Mouse (Mus musculus): Measurements from ENCODE around the gene Btrc.
"Not testable (repeated sequence)": the region's sequence is repeated elsewhere in the genome, so short reads cannot be mapped to it uniquely, and the experiment has no call there.

Btrc gene

DNA sequence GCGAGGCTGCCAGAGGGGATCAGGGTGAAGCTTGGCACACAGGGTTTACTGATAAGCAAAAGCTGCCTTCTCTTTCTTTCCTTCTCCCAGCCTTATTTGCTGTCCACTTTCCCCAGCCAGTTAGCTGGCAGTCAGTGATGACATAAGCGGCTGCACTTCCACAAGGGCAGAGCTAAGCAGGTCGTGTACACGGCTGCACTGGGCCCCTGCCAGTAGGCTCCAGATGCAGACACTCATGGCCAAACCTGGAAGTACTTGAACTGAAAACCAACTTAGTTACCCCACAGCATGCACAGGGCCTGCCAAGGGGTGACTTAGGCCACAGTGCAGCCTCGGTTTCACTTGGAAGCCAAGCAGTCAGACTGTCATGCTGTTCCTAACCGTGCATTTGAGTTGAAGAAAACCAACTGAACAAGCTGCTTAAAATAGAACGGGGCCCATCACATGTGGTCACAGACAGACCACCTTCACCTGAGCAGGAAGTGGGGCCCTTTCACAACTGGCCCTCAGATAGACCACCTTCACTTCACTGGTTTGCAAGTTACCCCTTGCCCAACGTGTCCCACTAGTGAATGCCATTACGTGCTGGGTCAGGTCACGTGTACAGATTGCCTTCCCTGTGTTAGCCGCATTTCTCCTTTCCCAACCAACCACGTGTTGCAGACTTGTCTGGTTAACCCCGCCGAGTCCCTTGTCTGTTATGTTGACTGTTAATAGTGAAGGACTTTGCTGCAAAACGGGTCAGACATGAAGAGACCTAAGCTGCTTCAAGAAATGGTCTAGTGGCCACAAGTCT, 166.9 kb downstream of the Btrc start:
- no peak for DNase-seq (ENCODE audit: low read depth, low spot score)

DNA sequence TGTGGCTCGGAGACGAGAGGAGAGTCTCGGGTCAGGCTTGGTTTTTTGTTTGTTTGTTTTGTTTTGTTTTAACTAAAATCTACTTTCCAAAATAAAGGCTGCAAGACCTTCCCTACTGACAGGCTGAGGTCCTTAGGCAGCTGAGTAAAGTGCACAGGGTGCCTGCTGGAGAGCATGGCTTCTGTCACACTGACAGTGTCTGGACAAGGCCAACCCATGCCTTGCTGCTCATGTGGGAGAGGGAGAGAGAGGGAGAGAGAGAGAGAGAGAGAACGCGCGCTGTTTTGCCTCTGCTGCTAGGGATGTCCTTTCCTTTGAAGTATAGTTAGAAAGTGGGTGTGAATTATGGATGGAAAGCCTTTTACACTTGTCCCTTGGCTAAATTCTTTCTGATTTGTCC, 168.0 kb downstream of the Btrc start:
- DNase-seq (ENCODE audit: low read depth, low spot score), result no peak

DNA sequence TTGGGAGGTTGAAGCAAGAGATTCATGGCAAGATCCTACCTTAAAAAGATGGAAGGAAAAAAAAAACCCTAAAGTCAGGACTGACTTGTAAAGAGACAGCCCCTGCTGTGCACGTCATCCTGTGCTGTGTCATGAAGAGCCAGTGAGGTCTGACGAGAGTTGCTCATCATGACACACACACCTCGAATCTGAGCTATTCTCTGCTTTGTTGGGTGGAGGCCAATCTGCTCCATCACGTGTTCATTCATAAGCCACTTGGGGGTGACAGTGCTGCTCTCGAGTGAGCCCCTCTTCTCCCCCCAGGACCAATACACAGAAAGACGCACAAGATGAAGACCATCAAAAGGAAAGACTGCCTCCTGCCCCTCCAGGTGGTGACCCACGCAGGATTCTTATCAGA, 170.1 kb downstream of the Btrc start:
- DNase-seq (ENCODE audit: low read depth, low spot score), result no peak

DNA sequence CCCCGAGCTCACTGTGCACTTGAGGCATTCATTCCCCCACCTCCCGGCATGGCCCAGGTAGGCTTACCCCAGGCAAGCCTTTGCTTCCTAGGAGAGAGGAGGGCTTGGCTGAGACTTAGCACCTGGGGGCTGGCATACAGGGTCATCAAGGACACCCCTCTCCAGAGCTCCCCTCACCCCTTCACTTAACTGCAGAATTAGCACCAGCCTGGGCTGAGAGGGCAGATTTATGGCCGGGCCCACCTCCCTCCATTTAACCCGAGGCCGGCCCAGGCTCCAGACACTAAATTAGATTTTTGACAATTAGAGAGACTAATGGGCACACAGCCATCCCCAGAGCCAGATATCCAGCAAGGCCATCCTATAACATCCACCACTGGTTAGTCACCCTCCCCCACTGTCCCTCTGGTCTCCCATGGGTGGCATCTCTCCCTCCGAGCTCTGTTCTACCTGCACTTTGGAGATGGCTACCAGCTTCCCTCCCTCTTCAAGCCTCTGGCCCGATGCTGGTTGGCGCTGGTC, 171.7 kb downstream of the Btrc start:
- no peak for DNase-seq (ENCODE audit: low read depth, low spot score)

DNA sequence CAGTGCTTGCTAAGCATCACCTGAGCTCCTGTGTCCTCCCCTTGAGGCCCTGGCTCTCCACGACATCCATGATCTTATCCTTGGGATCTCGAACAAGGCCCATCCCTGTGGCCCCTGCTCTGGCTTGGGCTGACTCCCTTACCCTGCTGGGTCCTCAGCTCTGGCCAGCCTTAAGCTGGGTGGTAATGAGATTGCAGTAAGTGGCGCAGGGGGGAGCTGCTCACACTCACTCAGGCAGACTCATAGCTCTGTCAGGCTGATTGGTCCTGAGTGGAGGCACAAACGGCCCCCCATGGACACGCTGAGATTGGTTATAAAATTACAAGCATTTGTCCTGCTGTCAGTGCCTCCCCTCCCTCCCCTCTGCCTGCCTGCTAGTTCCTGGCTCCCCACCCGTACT, 172.4 kb downstream of the Btrc start:
- no peak for DNase-seq (ENCODE audit: low read depth, low spot score)

DNA sequence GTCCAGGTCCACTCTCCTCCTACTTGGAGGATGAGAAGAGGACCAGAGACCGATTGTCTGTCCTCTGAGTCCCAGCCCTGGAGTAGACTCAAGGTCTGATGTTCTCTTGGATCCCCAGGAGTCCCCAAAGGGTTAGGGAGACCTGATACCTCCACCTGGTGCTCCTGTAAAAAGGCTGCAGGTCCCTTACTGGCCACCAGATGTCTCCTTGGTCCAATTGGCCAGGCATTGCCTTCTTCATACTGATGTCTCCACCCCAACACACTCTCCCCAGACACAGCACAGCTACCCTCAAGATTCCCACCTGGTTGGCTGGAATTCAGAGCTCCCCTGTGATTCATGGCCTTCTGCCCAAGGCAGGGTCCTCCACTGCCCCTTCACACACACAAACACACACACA, 174.0 kb downstream of the Btrc start:
- no peak for DNase-seq (ENCODE audit: low read depth, low spot score)

DNA sequence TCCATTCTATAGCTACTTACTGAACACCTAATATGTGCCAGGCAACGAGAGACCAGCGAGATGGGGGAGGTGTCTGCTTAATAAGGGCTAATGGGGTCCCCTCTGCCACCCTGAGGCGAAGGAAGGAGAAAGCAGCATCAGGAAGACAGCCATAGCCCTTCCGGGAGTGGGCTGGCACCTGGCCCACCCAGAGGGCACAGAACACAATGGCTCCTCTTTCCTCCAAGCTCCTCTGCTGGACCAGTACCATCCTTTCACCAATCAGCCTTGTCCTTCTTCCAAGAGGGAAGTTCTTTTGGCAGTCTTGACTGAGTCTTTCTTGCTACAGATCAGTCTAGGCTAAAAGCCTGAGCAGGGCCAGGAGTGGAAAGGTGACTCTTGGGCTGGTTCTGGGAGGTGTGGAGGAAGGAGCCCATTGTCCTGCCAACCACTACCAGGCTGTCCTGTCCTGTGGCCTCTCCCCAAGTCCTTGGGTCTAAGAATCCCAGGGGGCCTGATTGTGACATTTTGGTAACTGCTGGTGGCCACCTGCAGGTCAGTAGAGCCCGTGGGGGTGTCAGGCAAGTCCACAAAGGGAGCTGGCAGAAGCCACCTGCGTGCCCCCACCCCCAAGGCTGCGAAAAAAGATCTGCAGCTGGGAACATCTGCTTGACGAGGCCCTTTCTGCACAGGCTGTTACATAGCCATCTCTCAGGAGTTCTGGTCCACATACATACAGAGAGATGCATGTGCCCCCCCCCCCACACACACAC, 177.3 kb downstream of the Btrc start:
- no peak for DNase-seq (ENCODE audit: low read depth, low spot score)

DNA sequence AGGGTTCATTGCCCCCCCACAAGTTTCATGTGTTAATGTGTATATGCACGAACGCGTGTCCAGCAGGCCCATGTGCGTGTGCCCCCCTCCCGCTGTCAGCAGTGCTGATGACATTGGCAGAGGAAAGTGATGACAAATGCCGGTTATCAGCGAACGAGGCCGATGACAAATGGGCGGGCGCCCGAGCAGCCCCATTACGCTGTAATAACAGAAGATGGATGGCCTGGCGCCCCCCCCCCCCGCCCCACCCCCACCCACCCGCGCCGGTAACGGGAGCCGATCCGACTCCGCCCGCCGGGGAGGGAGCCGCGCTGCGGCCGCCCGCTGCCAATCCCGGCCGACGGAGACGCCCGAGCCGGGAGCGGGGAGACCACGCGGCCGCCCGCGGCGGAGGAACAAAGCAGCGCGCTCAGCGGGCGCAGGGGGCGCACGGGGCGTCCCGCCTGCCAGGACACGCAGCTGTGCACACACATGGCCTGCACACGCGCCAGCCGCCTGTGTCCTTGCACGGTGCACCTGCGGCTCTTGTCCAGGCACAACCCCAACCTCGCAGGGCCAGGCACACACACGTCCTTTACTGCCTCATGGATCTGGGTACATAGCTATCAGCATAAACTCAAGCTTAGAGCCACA, 178.0 kb downstream of the Btrc start:
- no peak for DNase-seq (ENCODE audit: low read depth, low spot score)

DNA sequence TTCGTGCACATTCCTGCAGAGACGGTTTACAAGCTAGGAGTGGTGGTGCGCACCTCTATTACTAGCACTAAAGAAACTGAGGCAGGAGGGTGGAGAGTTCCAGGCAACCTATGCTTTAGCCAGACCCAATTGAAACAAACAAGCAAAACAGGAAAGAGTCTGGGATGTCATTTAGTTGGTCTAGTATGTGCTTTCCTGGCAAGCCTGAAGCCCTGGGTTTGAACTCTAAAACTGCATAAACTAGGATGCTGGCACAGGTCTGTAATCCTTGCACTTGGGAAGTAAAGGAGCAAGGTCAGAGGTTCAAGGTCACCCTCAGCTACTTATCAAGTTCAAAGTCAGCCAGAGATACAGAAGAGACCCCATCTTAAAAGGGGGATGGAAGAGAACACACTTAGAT, 178.5 kb downstream of the Btrc start:
- no peak for DNase-seq (ENCODE audit: low read depth, low spot score)

DNA sequence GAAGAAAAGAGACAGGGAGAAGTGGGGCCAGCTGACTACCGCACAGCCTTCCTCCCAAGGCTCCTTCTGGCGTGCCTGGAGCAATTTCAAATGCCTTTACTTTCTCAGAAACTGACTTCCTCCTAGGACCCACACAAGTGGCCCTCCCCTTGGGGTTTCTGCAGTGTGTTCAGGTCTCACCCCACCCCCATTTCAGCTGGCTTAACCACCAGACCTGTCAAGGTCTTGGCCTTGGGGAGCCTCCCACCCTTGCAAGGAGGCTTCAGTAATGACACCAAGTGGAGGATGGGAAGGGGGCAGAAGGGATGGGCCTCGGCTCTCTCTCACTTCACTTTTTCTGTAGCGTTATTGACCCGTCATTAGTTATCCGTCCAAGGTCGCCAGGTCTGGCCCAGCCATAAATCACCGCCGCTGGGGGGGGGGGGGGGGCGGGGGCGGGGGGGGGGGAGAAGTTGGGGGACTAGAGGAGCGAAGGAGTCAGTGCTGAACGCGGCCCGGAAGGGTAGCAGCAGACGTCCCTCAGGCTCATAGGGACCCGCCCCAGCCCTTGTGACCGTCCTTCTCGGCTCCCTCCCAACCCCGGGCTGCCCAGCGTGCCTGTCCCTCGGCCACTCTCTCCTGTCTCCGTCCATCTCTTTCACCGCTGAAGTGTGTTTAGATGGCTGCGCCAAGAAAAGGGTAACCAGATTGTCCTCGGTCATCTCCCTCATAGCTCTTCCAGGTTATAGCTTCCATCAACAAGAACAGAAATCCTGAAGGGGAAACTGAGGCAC, 180.8 kb downstream of the Btrc start:
- no peak for DNase-seq (ENCODE audit: low read depth, low spot score)

DNA sequence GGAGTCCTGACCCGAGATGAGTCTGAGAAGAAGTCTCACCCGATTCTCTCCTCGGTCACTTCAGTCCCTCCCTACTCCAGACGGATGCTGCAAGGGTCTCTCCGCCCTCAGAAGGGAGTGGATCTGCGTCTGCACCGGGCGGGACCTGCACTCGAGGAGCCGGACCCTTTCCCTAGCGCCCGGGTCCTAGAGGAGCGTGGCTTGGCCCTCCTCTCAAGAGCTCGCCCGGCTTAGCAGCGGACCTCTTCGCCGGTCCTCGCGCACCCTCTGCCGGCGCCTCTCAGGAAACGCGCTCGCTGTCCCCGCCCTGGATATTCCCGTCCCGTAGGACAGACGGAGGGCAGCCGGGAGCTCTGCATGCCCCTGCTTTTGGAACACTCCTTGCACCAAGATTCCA, 181.4 kb downstream of the Btrc start:
- DNase-seq (ENCODE audit: low read depth, low spot score), result peak; percentile 78

DNA sequence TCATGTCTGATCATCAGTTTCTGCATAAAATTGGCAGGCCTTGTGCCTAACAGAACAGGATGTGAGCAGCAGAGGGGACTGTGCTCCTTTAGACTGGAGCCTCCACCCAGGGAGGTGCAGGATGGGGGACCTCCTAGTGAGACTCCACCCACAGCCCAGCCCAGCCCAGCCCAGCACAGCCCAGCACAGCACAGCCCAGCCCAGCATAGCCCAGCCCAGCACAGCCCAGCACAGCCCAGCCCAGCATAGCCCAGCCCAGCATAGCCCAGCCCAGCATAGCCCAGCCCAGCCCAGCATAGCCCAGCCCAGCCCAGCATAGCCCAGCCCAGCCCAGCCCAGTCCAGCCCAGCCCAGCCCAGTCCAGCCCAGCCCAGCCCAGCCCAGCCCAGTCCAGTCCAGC, 184.7 kb downstream of the Btrc start:
- DNase-seq (ENCODE audit: low read depth, low spot score), result not testable (repeated sequence)

DNA sequence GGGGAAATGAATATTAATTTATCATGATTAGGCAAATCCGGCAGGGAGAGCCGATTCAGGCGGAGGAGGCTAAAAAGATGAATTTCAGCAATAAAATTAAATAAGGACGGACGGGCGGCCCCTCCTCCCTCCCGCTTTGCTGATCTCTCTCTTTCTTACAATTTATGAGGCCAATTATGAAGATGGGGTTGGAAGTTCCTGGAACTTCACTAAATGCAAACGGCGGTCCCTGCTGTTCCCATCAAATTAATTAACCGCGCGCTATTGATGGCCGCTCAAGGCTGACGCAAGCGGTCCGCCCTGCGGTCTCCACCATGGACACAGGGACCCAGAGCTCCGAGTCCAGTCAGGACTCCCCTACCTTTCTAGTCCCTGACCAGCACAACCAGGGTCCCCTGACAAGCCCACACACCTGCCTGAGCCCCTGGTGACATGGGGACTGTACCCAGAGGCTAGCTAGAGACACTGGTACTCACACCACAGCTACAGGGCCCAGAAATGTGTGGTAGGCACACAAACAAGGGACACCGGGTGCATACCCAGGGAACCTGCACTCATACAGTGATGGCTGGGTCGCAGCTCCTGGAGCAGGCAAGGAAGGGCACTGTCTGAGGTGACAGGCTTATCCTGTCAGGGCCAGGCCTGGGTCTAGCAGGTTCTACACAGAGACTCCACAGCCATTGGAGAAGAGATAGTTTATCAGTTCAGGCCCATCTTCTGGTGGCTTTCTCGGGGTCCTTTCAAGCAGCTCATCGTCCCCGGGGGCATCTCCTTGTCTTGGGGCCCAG, 185.8 kb downstream of the Btrc start:
- DNase-seq (ENCODE audit: low read depth, low spot score), result no peak

DNA sequence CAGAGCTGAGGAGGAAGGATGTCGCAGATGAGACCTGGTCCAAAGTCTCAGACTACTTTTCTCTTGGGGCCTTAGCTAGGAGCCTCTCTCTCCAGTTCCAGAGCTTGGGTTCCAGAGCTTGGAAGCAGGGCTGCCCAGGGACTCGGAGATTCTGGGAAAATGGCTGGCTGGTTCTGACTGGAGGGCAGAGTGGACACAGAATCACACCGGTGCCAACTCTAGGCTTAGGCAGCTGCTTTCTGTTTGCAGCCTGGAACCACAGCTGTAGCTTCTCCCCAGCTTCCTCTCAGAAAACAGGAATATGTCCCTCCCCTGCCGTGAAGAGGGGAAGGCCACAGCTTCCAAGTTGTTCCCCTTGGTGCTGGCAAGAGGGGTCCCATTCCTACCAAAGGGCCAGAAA, 186.4 kb downstream of the Btrc start:
- no peak for DNase-seq (ENCODE audit: low read depth, low spot score)

DNA sequence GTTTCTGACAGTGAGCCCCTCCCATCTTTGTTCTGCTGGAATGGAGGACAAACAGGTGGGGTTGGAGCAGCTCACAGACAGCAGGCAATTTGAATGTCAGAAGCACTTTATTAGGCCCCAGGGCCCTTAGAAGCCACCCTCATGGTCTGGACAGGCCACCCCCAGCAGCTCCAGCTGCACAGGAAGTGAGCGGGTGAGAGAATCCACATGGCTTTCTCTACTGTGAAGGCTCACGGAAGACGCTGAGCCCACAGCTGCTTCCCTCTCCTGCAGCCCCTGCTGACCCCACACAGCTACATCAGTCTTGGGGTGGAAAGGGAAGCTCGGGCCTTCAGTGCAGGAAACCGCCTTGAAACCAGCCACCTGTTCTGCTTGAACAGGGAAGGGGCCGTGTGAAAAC, 188.7 kb downstream of the Btrc start:
- DNase-seq (ENCODE audit: low read depth, low spot score), result no peak

DNA sequence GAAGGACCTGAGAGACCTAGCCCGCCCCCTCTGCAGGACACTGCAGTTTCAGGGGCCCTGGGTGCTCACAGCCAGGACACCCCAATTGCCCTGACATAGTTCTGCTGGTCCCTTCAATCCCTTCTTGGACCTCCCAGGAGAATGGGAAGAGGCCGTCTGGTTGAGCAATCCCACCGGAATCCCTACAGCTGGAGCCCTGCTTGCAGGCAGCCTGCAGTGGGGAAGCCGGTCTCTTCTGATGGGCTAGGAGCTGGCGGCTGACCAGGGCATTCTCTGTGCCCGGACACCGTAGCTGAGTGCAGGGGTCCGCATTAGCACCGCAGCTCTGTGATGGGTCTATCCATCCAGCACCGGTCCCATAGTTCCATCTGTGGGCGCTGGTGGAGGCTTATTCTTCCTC, 190.6 kb downstream of the Btrc start:
- DNase-seq (ENCODE audit: low read depth, low spot score), result no peak

DNA sequence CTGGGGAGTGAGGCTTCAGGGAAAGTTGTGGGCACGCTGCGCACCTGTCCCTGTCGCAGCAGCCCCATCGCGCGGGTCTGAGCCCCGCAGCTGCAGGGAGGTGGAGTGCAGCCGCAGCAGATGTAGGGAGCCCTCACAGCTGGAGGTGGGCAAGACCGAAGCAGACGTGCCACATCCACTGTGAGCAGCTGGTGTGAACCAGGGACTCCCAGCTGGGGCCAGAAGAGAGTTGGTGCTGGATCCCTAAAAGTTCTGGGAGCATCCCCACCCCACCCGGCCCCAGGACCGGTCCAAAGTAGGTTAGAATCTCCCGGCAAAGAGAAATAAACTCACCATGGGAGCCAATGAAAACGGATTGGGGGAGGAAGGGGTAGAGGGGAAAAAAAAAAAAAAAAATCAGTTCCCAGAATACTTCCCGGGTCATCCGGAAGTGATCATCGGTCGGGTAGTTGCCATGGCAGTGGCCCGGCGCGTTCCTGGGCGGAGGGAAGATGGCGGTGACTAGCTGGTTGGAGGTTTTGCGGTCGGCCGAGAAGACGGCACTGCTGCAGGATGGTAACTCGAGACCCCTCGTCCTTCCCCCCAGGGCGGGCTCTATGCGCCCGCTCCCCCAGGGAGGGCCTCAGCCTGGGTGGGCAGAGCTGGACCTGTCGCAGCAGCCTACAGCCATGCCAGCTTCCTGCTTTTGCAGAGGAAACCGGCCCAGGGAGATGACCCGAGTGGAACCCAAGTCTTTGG, 196.8 kb downstream of the Btrc start, which contains the start of the genes Poll and Gm17018:
Gene Poll, minus strand, starts transcription at position 379 of the 738 bp plus-strand sequence.
Gene Gm17018, plus strand, starts transcription at position 463 of the 738 bp plus-strand sequence.
- peak; percentile 66 for DNase-seq (ENCODE audit: low read depth, low spot score)

DNA sequence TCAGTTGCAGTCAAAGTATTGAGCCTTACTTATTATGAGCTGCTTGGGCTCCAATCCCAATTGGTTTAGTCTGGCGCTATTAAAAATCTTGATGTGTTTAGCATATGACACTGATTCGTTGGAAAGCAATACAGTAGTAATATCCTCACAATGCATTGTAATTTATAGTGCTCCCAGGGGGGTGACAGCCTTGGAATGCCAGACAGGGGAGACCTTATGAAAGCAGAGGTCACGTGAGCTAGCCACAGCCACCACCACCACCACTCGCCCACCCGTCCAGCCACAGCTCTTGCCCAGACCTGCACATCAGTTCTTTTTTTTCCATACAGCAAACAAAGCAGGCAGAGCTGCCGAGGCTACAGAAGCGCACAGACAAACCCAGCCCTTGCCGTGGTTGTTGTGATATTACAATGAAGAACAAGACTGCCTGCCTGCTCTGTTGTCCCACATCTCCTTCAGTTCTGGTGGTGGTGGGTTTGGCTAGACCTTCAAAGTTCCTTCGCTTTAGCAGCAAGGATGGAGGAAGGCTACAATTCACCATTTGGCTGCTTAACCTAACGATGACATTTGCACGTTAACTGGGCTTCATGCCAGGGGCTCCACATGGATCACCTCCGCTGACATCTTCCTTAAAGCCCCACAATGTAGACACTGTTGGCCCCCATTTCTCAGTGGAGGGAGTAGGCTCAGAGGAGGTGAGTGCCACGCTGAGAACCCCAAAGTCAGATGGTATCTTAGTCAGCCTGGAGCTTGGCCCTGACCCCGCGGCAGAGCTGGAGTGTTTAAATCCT, 202.6 kb downstream of the Btrc start:
- DNase-seq (ENCODE audit: low read depth, low spot score), result no peak

DNA sequence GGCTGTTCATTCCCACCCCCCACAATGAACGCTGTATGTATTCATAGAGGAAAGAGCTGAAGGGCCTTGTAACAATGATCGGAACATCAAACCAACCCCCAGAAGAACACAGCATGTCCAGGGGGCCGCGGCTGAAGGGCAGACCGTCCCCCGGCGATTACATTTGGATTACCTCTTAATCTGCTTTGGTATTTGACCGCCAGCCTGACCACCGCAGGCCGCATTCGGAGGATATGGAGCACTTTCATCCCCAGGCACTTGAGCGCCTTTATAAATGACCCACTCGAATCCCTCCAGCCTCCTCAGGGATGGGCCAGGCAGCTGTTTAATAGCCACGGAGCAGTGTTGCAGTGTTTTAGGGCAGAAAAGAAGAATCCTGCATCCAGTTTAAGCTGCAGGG, 203.8 kb downstream of the Btrc start:
- DNase-seq (ENCODE audit: low read depth, low spot score), result no peak

All from embryo, embryonic 11.5 days (tissue).